Mouse (Mus musculus) erythroblast, embryonic 14.5 days (primary cell): ENCODE measurements around the gene Gm20498.

Experiments
- GATA1 ChIP-seq: IDR thresholded peaks from 2 replicates; pipeline ENCODE4 v1.6.1; 2012; ENCODE audit warnings: low read length, inconsistent platforms, mixed read lengths
- TAL1 ChIP-seq: IDR thresholded peaks from 3 replicates; pipeline ENCODE4 v1.6.1; 2012; ENCODE audit warnings: low read length, inconsistent platforms, mixed read lengths

GRCm38 (mm10) chr12:81483656-81484055 is 49.0 kb downstream of the Gm20498 start:
- TF ChIP-seq GATA1 (no peak), TAL1 (no peak)
